ENCODE assay signal across 10 mouse cellular contexts in genomic region chr17:46624598-46624997, GRCm38 (mm10). TPM values are rescaled to one million over a fixed set of nuclear protein-coding genes. Genes with fewer than 3 reads are reported as not detected.
A peak's percentile ranks its signal among the peaks of the same experiment; 100 is the strongest.
DNase-seq lines count a peak whose midpoint lies in the region; ATAC-seq lines count a peak whose summit lies in the region.
"Had no signal": no experiment of that assay in that cellular context is flagged by ENCODE, and none has a peak within 500 bp of the region (broad histone marks: within the 10 kb centered on the region; RNA-seq: fewer than 3 reads in every experiment).

No protein-coding gene starts in this region.

- peak; percentile 93 for DNase-seq in heart, adult 11 months
- no peak for DNase-seq in heart, postnatal 10 days
- no peak for DNase-seq in intestine, embryonic 14.5 days (ENCODE audit: low spot score)
- no peak for DNase-seq in urinary bladder, adult 2 months (ENCODE audit: low spot score)
- DNase-seq in cerebellum, adult 9-11 months = no peak
- DNase-seq: adrenal gland, adult 8-10 months; thymus, postnatal 36 days had no signal

- WGBS in intestine, embryonic 14.5 days = 67% methylated on average over 12 of the region's 12 CpGs
- 59% methylated on average over 12 of the region's 12 CpGs for WGBS in stomach, embryonic 15.5 days

- H3K4me3 ChIP-seq in megakaryocyte, embryonic 14.5 days (replicated peaks) = peak overlapping the region; percentile 86
- no peak overlapping the region for H3K4me3 ChIP-seq in intestine, embryonic 14.5 days (ENCODE audit: low read depth, low read length)
- H3K4me3 ChIP-seq in stomach, embryonic 15.5 days (replicated peaks) = no peak overlapping the region

- peaks cover 6% of the 10 kb centered on the region for H3K36me3 ChIP-seq in megakaryocyte, embryonic 14.5 days (replicated peaks; ENCODE audit: low read length)
- H3K36me3 ChIP-seq in intestine, embryonic 14.5 days (ENCODE audit: control insufficient read depth, insufficient read depth, low read length) = no peaks in the 10 kb centered on the region
- H3K36me3 ChIP-seq in stomach, embryonic 15.5 days = no peaks in the 10 kb centered on the region

- no peaks in the 10 kb centered on the region for H3K9me3 ChIP-seq in megakaryocyte, embryonic 14.5 days
- H3K9me3 ChIP-seq in intestine, embryonic 14.5 days (ENCODE audit: control insufficient read depth, low read length) = no peaks in the 10 kb centered on the region
- H3K9me3 ChIP-seq in stomach, embryonic 15.5 days = no peaks in the 10 kb centered on the region

- H3K27me3 ChIP-seq in megakaryocyte, embryonic 14.5 days (replicated peaks) = peaks cover 42% of the 10 kb centered on the region
- no peaks in the 10 kb centered on the region for H3K27me3 ChIP-seq in intestine, embryonic 14.5 days (replicated peaks; ENCODE audit: control insufficient read depth, insufficient read depth, low read length)
- H3K27me3 ChIP-seq in stomach, embryonic 15.5 days (replicated peaks) = no peaks in the 10 kb centered on the region

- intact Hi-C loops in heart, postnatal 10 days (cut with DNase I) = no loop called here

- peak overlapping the region; percentile 40; the same call in 1 of the 2 replicates for H3K27ac ChIP-seq in intestine, embryonic 14.5 days (ENCODE audit: low read depth)
- H3K27ac ChIP-seq in stomach, embryonic 15.5 days = peak overlapping the region; percentile 74

- no peak overlapping the region; the same call in 1 of the 2 replicates for H3K9ac ChIP-seq in intestine, embryonic 14.5 days (ENCODE audit: low read length)
- no peak overlapping the region for H3K9ac ChIP-seq in stomach, embryonic 15.5 days

- H3K4me1 ChIP-seq in megakaryocyte, embryonic 14.5 days = peaks cover 77% of the 10 kb centered on the region
- H3K4me1 ChIP-seq in intestine, embryonic 14.5 days (replicated peaks; ENCODE audit: control insufficient read depth, insufficient read depth, low read length) = peaks cover 83% of the 10 kb centered on the region
- peaks cover 75% of the 10 kb centered on the region for H3K4me1 ChIP-seq in stomach, embryonic 15.5 days

- no peak for ATAC-seq in megakaryocyte, adult 5-6 weeks (ENCODE audit: poor library complexity, severe bottlenecking)
- no peak for ATAC-seq in intestine, embryonic 14.5 days (replicated peaks; ENCODE audit: low FRiP score, low TSS enrichment, low read depth)
- ATAC-seq in stomach, embryonic 15.5 days (ENCODE audit: insufficient read depth, low FRiP score, low read depth) = no peak

- peak overlapping the region; percentile 1 for H3K4me2 ChIP-seq in intestine, embryonic 14.5 days (ENCODE audit: low read length)
- H3K4me2 ChIP-seq in stomach, embryonic 15.5 days = peak overlapping the region; percentile 25

RNA-seq across cellular contexts. Expression of gene Ptk7, which starts 4.7 kb away (rescaled TPM):
- 10 to 100 TPM; 19.5 to 22.3 TPM for total RNA-seq in heart, postnatal 10 days (2021)
- 6.7 and 13.6 TPM in 2 replicates for polyA plus RNA-seq in megakaryocyte, embryonic 14.5 days (2012; ENCODE audit: insufficient read depth, low replicate concordance)
- total RNA-seq in megakaryocyte, adult 5-6 weeks (2015) = not detected in 2 replicates
- 0.07 and 0.16 TPM in 2 replicates for total RNA-seq in megakaryocyte, adult 5-6 weeks (2017)
- polyA plus RNA-seq in intestine, embryonic 14.5 days (2014; fragmentation: Nextera tagmentation; extraction: Ambion mirVana) = 54.0 and 56.6 TPM in 2 replicates
- polyA plus RNA-seq in stomach, embryonic 15.5 days (2015; fragmentation: Nextera tagmentation; extraction: Ambion mirVana) = 87.6 and 89.8 TPM in 2 replicates
- polyA plus RNA-seq in urinary bladder, adult 2 months (2012; rRNA removed) = 14.9 and 21.1 TPM in 2 replicates

RNA-seq across cellular contexts. Expression of gene Klc4, which starts 21.2 kb away (rescaled TPM):
- total RNA-seq in heart, postnatal 10 days (2021) = 10 to 100 TPM; 23.8 to 28.2 TPM
- polyA plus RNA-seq in megakaryocyte, embryonic 14.5 days (2012; ENCODE audit: insufficient read depth, low replicate concordance) = 33.6 and 42.0 TPM in 2 replicates
- 3.5 and 4.9 TPM in 2 replicates for total RNA-seq in megakaryocyte, adult 5-6 weeks (2015)
- 13.1 and 15.0 TPM in 2 replicates for total RNA-seq in megakaryocyte, adult 5-6 weeks (2017)
- polyA plus RNA-seq in intestine, embryonic 14.5 days (2014; fragmentation: Nextera tagmentation; extraction: Ambion mirVana) = 42.1 and 45.7 TPM in 2 replicates
- polyA plus RNA-seq in stomach, embryonic 15.5 days (2015; fragmentation: Nextera tagmentation; extraction: Ambion mirVana) = 38.4 and 41.4 TPM in 2 replicates
- 16.5 and 21.6 TPM in 2 replicates for polyA plus RNA-seq in urinary bladder, adult 2 months (2012; rRNA removed)

RNA-seq across cellular contexts. Expression of gene Mrpl2, which starts 21.4 kb away (rescaled TPM):
- 100 to 1,000 TPM; 117 to 122 TPM for total RNA-seq in heart, postnatal 10 days (2021)
- 289 and 528 TPM in 2 replicates for polyA plus RNA-seq in megakaryocyte, embryonic 14.5 days (2012; ENCODE audit: insufficient read depth, low replicate concordance)
- 46.2 and 67.5 TPM in 2 replicates for total RNA-seq in megakaryocyte, adult 5-6 weeks (2015)
- 42.7 and 53.9 TPM in 2 replicates for total RNA-seq in megakaryocyte, adult 5-6 weeks (2017)
- polyA plus RNA-seq in intestine, embryonic 14.5 days (2014; fragmentation: Nextera tagmentation; extraction: Ambion mirVana) = 134 and 144 TPM in 2 replicates
- polyA plus RNA-seq in stomach, embryonic 15.5 days (2015; fragmentation: Nextera tagmentation; extraction: Ambion mirVana) = 112 and 126 TPM in 2 replicates
- polyA plus RNA-seq in urinary bladder, adult 2 months (2012; rRNA removed) = 49.8 and 54.6 TPM in 2 replicates

RNA-seq across cellular contexts. Expression of gene Cul7, which starts 25.5 kb away (rescaled TPM):
- 10 to 100 TPM; 56.1 to 62.2 TPM for total RNA-seq in heart, postnatal 10 days (2021)
- 90.0 and 167 TPM in 2 replicates for polyA plus RNA-seq in megakaryocyte, embryonic 14.5 days (2012; ENCODE audit: insufficient read depth, low replicate concordance)
- 1.7 and 1.9 TPM in 2 replicates for total RNA-seq in megakaryocyte, adult 5-6 weeks (2015)
- 1.9 and 2.4 TPM in 2 replicates for total RNA-seq in megakaryocyte, adult 5-6 weeks (2017)
- polyA plus RNA-seq in intestine, embryonic 14.5 days (2014; fragmentation: Nextera tagmentation; extraction: Ambion mirVana) = 43.4 and 43.7 TPM in 2 replicates
- polyA plus RNA-seq in stomach, embryonic 15.5 days (2015; fragmentation: Nextera tagmentation; extraction: Ambion mirVana) = 42.9 and 49.5 TPM in 2 replicates
- polyA plus RNA-seq in urinary bladder, adult 2 months (2012; rRNA removed) = 23.5 and 29.9 TPM in 2 replicates

RNA-seq across cellular contexts. Expression of gene Rrp36, which starts 49.6 kb away (rescaled TPM):
- 10 to 100 TPM; 12.9 to 19.0 TPM for total RNA-seq in heart, postnatal 10 days (2021)
- 9.4 and 30.6 TPM in 2 replicates for polyA plus RNA-seq in megakaryocyte, embryonic 14.5 days (2012; ENCODE audit: insufficient read depth, low replicate concordance)
- 9.6 and 10.6 TPM in 2 replicates for total RNA-seq in megakaryocyte, adult 5-6 weeks (2015)
- 62.2 and 75.0 TPM in 2 replicates for total RNA-seq in megakaryocyte, adult 5-6 weeks (2017)
- 49.1 and 57.7 TPM in 2 replicates for polyA plus RNA-seq in intestine, embryonic 14.5 days (2014; fragmentation: Nextera tagmentation; extraction: Ambion mirVana)
- 53.2 and 57.2 TPM in 2 replicates for polyA plus RNA-seq in stomach, embryonic 15.5 days (2015; fragmentation: Nextera tagmentation; extraction: Ambion mirVana)
- polyA plus RNA-seq in urinary bladder, adult 2 months (2012; rRNA removed) = 37.1 and 44.6 TPM in 2 replicates
